Mouse (Mus musculus) hindbrain, embryonic 14.5 days (tissue): ENCODE data around the gene Mettl24. TPM values are rescaled to one million over a fixed set of nuclear protein-coding genes. Genes with fewer than 3 reads are reported as not detected.

ENCODE experiments used
- ATAC-seq: fragments of 200-750 bp; cut with Nextera tagmentation; 2 replicates; pipeline ENCODE4 v1.8.0; 2017; ENCODE audit warnings: moderate number of reproducible peaks, mild to moderate bottlenecking, moderate TSS enrichment, moderate library complexity; ENCODE audit not compliant: low FRiP score
- DNase-seq: peaks from one replicate; pipeline ENCODE4 v3.0.0-alpha.2; 2015; ENCODE audit warnings: low spot score
- H3K27ac ChIP-seq: fragments of 300-500 bp; sonication (generic); 2 replicates; pipeline ENCODE4 v1.5.1; 2014; ENCODE audit warnings: mild to moderate bottlenecking, moderate library complexity
- H3K27me3 ChIP-seq: fragments of 300-500 bp; sonication (generic); 2 replicates; pipeline ENCODE4 v1.6.1; 2014; ENCODE audit warnings: mild to moderate bottlenecking, low read length, mixed read lengths; ENCODE audit not compliant: control insufficient read depth, insufficient read depth
- H3K36me3 ChIP-seq: fragments of 300-500 bp; sonication (generic); replicated peaks from 2 replicates; pipeline ENCODE4 v1.6.1; 2014; ENCODE audit not compliant: control insufficient read depth, insufficient read depth
- H3K4me1 ChIP-seq: fragments of 300-500 bp; sonication (generic); replicated peaks from 2 replicates; pipeline ENCODE4 v1.6.1; 2014; ENCODE audit warnings: antibody characterized with exemption, low read length, mixed read lengths; ENCODE audit not compliant: control insufficient read depth, insufficient read depth
- H3K4me2 ChIP-seq: fragments of 300-500 bp; sonication (generic); replicated peaks from 2 replicates; pipeline ENCODE4 v1.6.1; 2014; ENCODE audit warnings: mild to moderate bottlenecking, moderate library complexity
- H3K4me3 ChIP-seq: fragments of 300-500 bp; sonication (generic); replicated peaks from 2 replicates; pipeline ENCODE4 v1.5.1; 2014; ENCODE audit warnings: mild to moderate bottlenecking, low read length
- H3K9ac ChIP-seq: fragments of 300-500 bp; sonication (generic); 2 replicates; pipeline ENCODE4 v1.6.1; 2014
- H3K9me3 ChIP-seq: fragments of 300-500 bp; sonication (generic); 2 replicates; pipeline ENCODE4 v1.6.1; 2016; ENCODE audit warnings: low read length; ENCODE audit not compliant: control insufficient read depth
- WGBS: fragments of 180-500 bp; shearing (Covaris S2); extraction: QIAGEN DNeasy Blood & Tissue Kit; methylation state at CpG from one replicate; pipeline ENCODE4 v1.1.7; 2014; 5-methylcytosine and 5-hydroxymethylcytosine counted together
- polyA plus RNA-seq: library from polyadenylated mRNA; unstranded; fragments of >200 nt; fragmentation: Nextera tagmentation; extraction: Ambion mirVana; gene quantifications from 2 replicates; pipeline ENCODE4 v1.2.1, GENCODE M21; 2014

The Mettl24 gene
- polyA plus RNA-seq, 1 experiment from 2014 or later, result 0.33 TPM

DNA sequence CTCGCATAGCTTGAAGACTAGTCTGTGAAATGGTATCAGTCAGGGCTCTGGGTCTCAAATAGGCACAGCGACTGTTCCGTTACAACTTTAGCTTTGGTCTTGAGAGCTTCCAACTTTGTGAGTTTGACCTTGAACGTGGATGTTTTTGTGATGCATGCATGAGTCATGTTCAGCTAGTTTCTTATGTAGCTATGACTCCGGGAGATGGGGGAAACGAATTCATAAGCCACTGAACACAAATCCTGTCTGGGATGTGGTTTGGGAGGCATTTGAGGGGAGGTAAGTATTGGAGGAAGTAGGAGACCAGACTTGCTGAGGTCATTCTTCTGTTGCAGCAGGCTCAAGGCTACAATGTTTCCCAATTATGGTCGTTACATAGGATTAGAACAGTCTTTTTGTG, 7.2 kb upstream of the Mettl24 start:
- 89% methylated on average over 7 of the region's 7 CpGs for WGBS
- Histone ChIP-seq H3K9ac (no peak overlapping the region), H3K4me3 (no peak overlapping the region), H3K4me2 (no peak overlapping the region), H3K4me1 (peaks cover 20% of the 10 kb centered on the region), H3K27me3 (no peaks in the 10 kb centered on the region), H3K9me3 (no peaks in the 10 kb centered on the region), H3K36me3 (no peaks in the 10 kb centered on the region), H3K27ac (no peak overlapping the region)
- ATAC-seq, result no peak
- DNase-seq, result no peak

GRCm38 (mm10) chr10:40678477-40678876, 4.6 kb upstream of the Mettl24 start:
- ATAC-seq, result no peak
- DNase-seq, result no peak

DNA sequence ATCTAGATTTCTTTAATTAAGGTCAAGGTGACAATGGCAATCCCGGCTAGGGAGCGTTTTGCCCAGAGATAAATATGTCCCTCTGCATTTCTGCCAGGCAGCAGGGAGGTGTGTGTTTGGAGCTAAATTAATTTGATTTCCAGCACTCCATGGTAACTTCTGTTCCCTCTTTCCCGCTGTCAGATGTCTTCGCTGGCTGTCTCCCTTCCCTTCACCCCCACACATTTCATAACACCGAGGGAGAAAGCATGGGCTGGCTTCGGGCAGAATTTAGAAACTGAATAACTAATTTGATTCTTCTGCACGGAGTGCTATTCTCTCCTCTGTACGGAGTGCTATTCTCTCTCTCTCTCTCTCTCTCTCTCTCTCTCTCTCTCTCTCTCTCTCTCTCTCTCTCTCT, 612 bp upstream of the Mettl24 start:
- H3K4me2 ChIP-seq, result peak overlapping the region; percentile 92
- no peak overlapping the region for H3K9ac ChIP-seq
- DNase-seq (no peak), ATAC-seq (no peak)
- no peaks in the 10 kb centered on the region for H3K9me3 ChIP-seq
- WGBS, result 20% methylated on average over 8 of the region's 8 CpGs
- H3K4me3 ChIP-seq, result no peak overlapping the region
- no peak overlapping the region for H3K27ac ChIP-seq
- H3K36me3 ChIP-seq, result no peaks in the 10 kb centered on the region
- no peaks in the 10 kb centered on the region for H3K27me3 ChIP-seq
- H3K4me1 ChIP-seq, result peaks cover 12% of the 10 kb centered on the region

More at GRCm38 (mm10) chr10:40678477-40678876, 4.6 kb upstream of the Mettl24 start:
- WGBS, result 77% methylated on average over 3 of the region's 3 CpGs
- Histone ChIP-seq H3K36me3 (no peaks in the 10 kb centered on the region), H3K4me3 (no peak overlapping the region), H3K9ac (no peak overlapping the region), H3K4me1 (peaks cover 20% of the 10 kb centered on the region), H3K4me2 (no peak overlapping the region), H3K27ac (no peak overlapping the region), H3K9me3 (no peaks in the 10 kb centered on the region), H3K27me3 (no peaks in the 10 kb centered on the region)

- Histone ChIP-seq H3K36me3 (no peaks in the 10 kb centered on the region), H3K27me3 (no peaks in the 10 kb centered on the region), H3K4me2 (peak overlapping the region; percentile 92), H3K9me3 (no peaks in the 10 kb centered on the region), H3K27ac (no peak overlapping the region), H3K4me3 (peak overlapping the region; percentile 44), H3K4me1 (peaks cover 12% of the 10 kb centered on the region), H3K9ac (peak overlapping the region; percentile 68; the same call in 1 of the 2 replicates)
- ATAC-seq (peak; percentile 14; the same call in 1 of the 2 replicates), DNase-seq (no peak)
- 59% methylated on average over 9 of the region's 9 CpGs for WGBS
These were observed 779 bp downstream of the Mettl24 start for GRCm38 (mm10) chr10:40683868-40684253.

- Histone ChIP-seq H3K9ac (no peak overlapping the region), H3K4me3 (no peak overlapping the region)
These were observed 1.2 kb downstream of the Mettl24 start for GRCm38 (mm10) chr10:40684326-40684725.

GRCm38 (mm10) chr10:40685641-40686040, 2.6 kb downstream of the Mettl24 start:
- no peak overlapping the region for H3K4me3 ChIP-seq
- H3K4me1 ChIP-seq, result peaks cover 12% of the 10 kb centered on the region
- no peaks in the 10 kb centered on the region for H3K27me3 ChIP-seq
- no peak overlapping the region for H3K4me2 ChIP-seq
- 34% methylated on average over 8 of the region's 8 CpGs for WGBS
- no peak overlapping the region for H3K9ac ChIP-seq
- no peaks in the 10 kb centered on the region for H3K36me3 ChIP-seq
- H3K27ac ChIP-seq, result no peak overlapping the region
- DNase-seq (no peak), ATAC-seq (no peak)
- H3K9me3 ChIP-seq, result 0 out of 2 replicates have a peak, but pooled peaks cover 4% of the 10 kb centered on the region

More at GRCm38 (mm10) chr10:40684326-40684725, 1.2 kb downstream of the Mettl24 start:
- Histone ChIP-seq H3K4me2 (no peak overlapping the region), H3K9me3 (no peaks in the 10 kb centered on the region), H3K27ac (no peak overlapping the region), H3K27me3 (no peaks in the 10 kb centered on the region), H3K4me1 (peaks cover 12% of the 10 kb centered on the region), H3K36me3 (no peaks in the 10 kb centered on the region)
- DNase-seq (no peak), ATAC-seq (no peak)
- 95% methylated on average over 7 of the region's 7 CpGs for WGBS

GRCm38 (mm10) chr10:40686976-40687375, 3.9 kb downstream of the Mettl24 start:
- Histone ChIP-seq H3K36me3 (no peaks in the 10 kb centered on the region), H3K27me3 (no peaks in the 10 kb centered on the region), H3K4me3 (no peak overlapping the region), H3K4me2 (no peak overlapping the region), H3K4me1 (peaks cover 12% of the 10 kb centered on the region), H3K27ac (no peak overlapping the region), H3K9ac (no peak overlapping the region), H3K9me3 (0 out of 2 replicates have a peak, but pooled peaks cover 4% of the 10 kb centered on the region)
- ATAC-seq, result no peak
- no peak for DNase-seq
- WGBS, result 85% methylated on average over 4 of the region's 4 CpGs

- Histone ChIP-seq H3K27ac (no peak overlapping the region), H3K4me2 (no peak overlapping the region), H3K27me3 (no peaks in the 10 kb centered on the region), H3K4me1 (peaks cover 12% of the 10 kb centered on the region), H3K9ac (no peak overlapping the region), H3K36me3 (no peaks in the 10 kb centered on the region), H3K9me3 (0 out of 2 replicates have a peak, but pooled peaks cover 4% of the 10 kb centered on the region), H3K4me3 (no peak overlapping the region)
- ATAC-seq (no peak), DNase-seq (no peak)
- 76% methylated on average over 2 of the region's 2 CpGs for WGBS
These were observed 4.3 kb downstream of the Mettl24 start for GRCm38 (mm10) chr10:40687407-40687806.

- ATAC-seq, result no peak
- 83% methylated on average over 6 of the region's 6 CpGs for WGBS
- peak overlapping the region; percentile 45; the same call in 1 of the 2 replicates for H3K27ac ChIP-seq
- 0 out of 2 replicates have a peak, but pooled peaks cover 4% of the 10 kb centered on the region for H3K9me3 ChIP-seq
- no peak overlapping the region for H3K4me3 ChIP-seq
- H3K4me2 ChIP-seq, result no peak overlapping the region
- DNase-seq, result no peak
- peaks cover 6% of the 10 kb centered on the region; the same call in 1 of the 2 replicates for H3K4me1 ChIP-seq
- H3K27me3 ChIP-seq, result no peaks in the 10 kb centered on the region
- H3K36me3 ChIP-seq, result no peaks in the 10 kb centered on the region
- H3K9ac ChIP-seq, result no peak overlapping the region
These were observed 5.2 kb downstream of the Mettl24 start for GRCm38 (mm10) chr10:40688266-40688665.

DNA sequence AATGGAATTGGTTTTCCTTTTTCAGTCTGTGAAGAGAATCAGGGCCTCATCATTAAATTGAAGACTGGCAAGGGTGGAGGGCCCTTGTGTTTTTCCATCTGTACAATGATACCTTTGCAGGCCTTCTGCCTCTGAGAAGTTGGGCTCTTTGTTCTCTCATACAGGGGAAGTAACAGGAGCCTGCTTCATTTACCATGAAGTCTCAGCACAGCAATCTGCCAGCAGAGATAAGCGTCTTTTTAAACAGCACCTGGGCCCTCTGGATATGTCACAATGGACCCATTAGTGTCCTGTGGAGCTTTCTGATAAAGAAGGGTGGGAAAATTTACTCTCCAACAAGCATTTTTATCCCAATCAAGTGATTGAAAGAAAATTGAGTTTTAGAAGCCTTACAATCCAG, 5.8 kb downstream of the Mettl24 start:
- H3K27me3 ChIP-seq, result no peaks in the 10 kb centered on the region
- H3K27ac ChIP-seq, result peak overlapping the region; percentile 45; the same call in 1 of the 2 replicates
- 28% methylated on average over 1 of the region's 1 CpGs for WGBS
- H3K4me1 ChIP-seq, result 0 out of 2 replicates have a peak, but pooled peaks cover under 1% of the 10 kb centered on the region
- no peak overlapping the region for H3K4me2 ChIP-seq
- no peaks in the 10 kb centered on the region for H3K36me3 ChIP-seq
- ATAC-seq (no peak), DNase-seq (no peak)
- 0 out of 2 replicates have a peak, but pooled peaks cover 4% of the 10 kb centered on the region for H3K9me3 ChIP-seq
- no peak overlapping the region for H3K9ac ChIP-seq
- no peak overlapping the region for H3K4me3 ChIP-seq
